Mouse (Mus musculus) thymus, adult 2 months (tissue): ENCODE results near the gene Dennd5a. TPM values are rescaled to one million over a fixed set of nuclear protein-coding genes. Genes with fewer than 3 reads are reported as not detected.

Experiments
- DNase-seq: peaks from one replicate; pipeline ENCODE4 v3.0.0; 2021
- H3K27ac ChIP-seq: fragments of 200-500 bp; 2 replicates; pipeline ENCODE4 v1.5.1; 2012; ENCODE audit warnings: low read length, control low read depth; ENCODE audit not compliant: control insufficient read depth, insufficient read depth
- H3K27me3 ChIP-seq: fragments of 200-500 bp; 2 replicates; pipeline ENCODE4 v1.6.1; 2012; ENCODE audit warnings: mild to moderate bottlenecking, low read length, moderate library complexity, mixed read lengths; ENCODE audit not compliant: control insufficient read depth, insufficient read depth
- H3K36me3 ChIP-seq: fragments of 200-500 bp; 2 replicates; pipeline ENCODE4 v1.6.1; 2012; ENCODE audit warnings: mild to moderate bottlenecking, low read length, moderate library complexity; ENCODE audit not compliant: control insufficient read depth, insufficient read depth
- H3K4me1 ChIP-seq: fragments of 200-500 bp; replicated peaks from 2 replicates; pipeline ENCODE4 v1.6.1; 2012; ENCODE audit warnings: low read length; ENCODE audit not compliant: control insufficient read depth, insufficient read depth
- H3K4me3 ChIP-seq: fragments of 200-500 bp; 2 replicates; pipeline ENCODE4 v1.5.1; 2012; ENCODE audit warnings: mild to moderate bottlenecking, low read length, control low read depth, moderate library complexity; ENCODE audit not compliant: control insufficient read depth, insufficient read depth
- CTCF ChIP-seq: fragments of 200-500 bp; IDR thresholded peaks from 2 replicates; pipeline ENCODE4 v1.5.1; 2012; ENCODE audit warnings: mild to moderate bottlenecking, control low read depth, low read length, moderate library complexity, borderline replicate concordance; ENCODE audit not compliant: control insufficient read depth, poor library complexity, insufficient read depth; ENCODE audit errors: extremely low read depth
- POLR2A ChIP-seq: fragments of 200-500 bp; IDR thresholded peaks from 2 replicates; pipeline ENCODE4 v1.6.1; 2012; ENCODE audit warnings: mild to moderate bottlenecking, low read length, control low read depth, moderate library complexity; ENCODE audit not compliant: control insufficient read depth, poor library complexity, insufficient read depth; ENCODE audit errors: extremely low read depth
- WGBS: fragments of 180-500 bp; shearing (Covaris S2); methylation state at CpG from one replicate; pipeline ENCODE4 v1.1.7; 2018; 5-methylcytosine and 5-hydroxymethylcytosine counted together
- polyA plus RNA-seq: library from polyadenylated mRNA; depleted of rRNA; stranded (reverse); fragments of >200 nt; gene quantifications from 2 replicates; pipeline ENCODE4 v1.2.3, GENCODE M21; 2012; rRNA removed

The Dennd5a gene
- 35.0 and 44.0 TPM in 2 replicates for polyA plus RNA-seq

- Histone ChIP-seq H3K4me3 (peak within 1 kb of the TSS; percentile 75), H3K27me3 (peaks cover 8% of the 10 kb centered on the region; the same call in 1 of the 2 replicates)
- TF ChIP-seq POLR2A (no peak), CTCF (no peak)
Measured at GRCm38 (mm10) chr7:109959716-109960612, at the start of gene Dennd5a. Gene Dennd5a, minus strand, starts transcription at chr7:109960470.

GRCm38 (mm10) chr7:110009084-110009483 is 48.8 kb upstream of the Dennd5a start:
- H3K27me3 ChIP-seq, result no peaks in the 10 kb centered on the region
- TF ChIP-seq POLR2A, result no peak
- no peak for TF ChIP-seq CTCF
- H3K4me3 ChIP-seq, result no peak overlapping the region
- WGBS, result 94% methylated on average over 6 of the region's 6 CpGs
- H3K27ac ChIP-seq, result no peak overlapping the region
- no peaks in the 10 kb centered on the region for H3K4me1 ChIP-seq
- no peaks in the 10 kb centered on the region for H3K36me3 ChIP-seq
- no peak for DNase-seq

More at GRCm38 (mm10) chr7:109959716-109960612, at the start of gene Dennd5a:
- Histone ChIP-seq H3K27ac (peak within 1 kb of the TSS; percentile 12; the same call in 1 of the 2 replicates), H3K36me3 (no peaks in the 10 kb centered on the region), H3K4me1 (peaks cover 9% of the 10 kb centered on the region; the same call in 1 of the 2 replicates)
- WGBS, result under 1% methylated on average over 87 of the region's 107 CpGs
- peak; percentile 40 for DNase-seq

- WGBS, result 90% methylated on average over 1 of the region's 1 CpGs
- H3K4me3 ChIP-seq, result no peak overlapping the region
- no peak for DNase-seq
- TF ChIP-seq POLR2A (no peak), CTCF (no peak)
- no peaks in the 10 kb centered on the region for H3K36me3 ChIP-seq
- H3K4me1 ChIP-seq, result no peaks in the 10 kb centered on the region
- H3K27me3 ChIP-seq, result no peaks in the 10 kb centered on the region
- H3K27ac ChIP-seq, result no peak overlapping the region
Measured at GRCm38 (mm10) chr7:110008513-110008912, 48.2 kb upstream of the Dennd5a start.

- H3K27me3 ChIP-seq, result no peaks in the 10 kb centered on the region
- no peaks in the 10 kb centered on the region for H3K36me3 ChIP-seq
- 84% methylated on average over 5 of the region's 5 CpGs for WGBS
- TF ChIP-seq CTCF (no peak), POLR2A (no peak)
- no peak for DNase-seq
- H3K27ac ChIP-seq, result no peak overlapping the region
- H3K4me1 ChIP-seq, result no peaks in the 10 kb centered on the region
- H3K4me3 ChIP-seq, result no peak overlapping the region
Measured at GRCm38 (mm10) chr7:110006471-110007195, 46.4 kb upstream of the Dennd5a start.

- TF ChIP-seq POLR2A (no peak), CTCF (no peak)
- Histone ChIP-seq H3K27me3 (no peaks in the 10 kb centered on the region), H3K36me3 (no peaks in the 10 kb centered on the region), H3K27ac (no peak overlapping the region), H3K4me3 (no peak overlapping the region), H3K4me1 (no peaks in the 10 kb centered on the region)
- no peak for DNase-seq
Measured at GRCm38 (mm10) chr7:110005976-110006375, 45.7 kb upstream of the Dennd5a start.

- H3K27me3 ChIP-seq, result no peaks in the 10 kb centered on the region
- no peaks in the 10 kb centered on the region for H3K36me3 ChIP-seq
- TF ChIP-seq CTCF, result no peak
- no peak for TF ChIP-seq POLR2A
- no peaks in the 10 kb centered on the region for H3K4me1 ChIP-seq
- 79% methylated on average over 20 of the region's 20 CpGs for WGBS
- no peak for DNase-seq
- H3K4me3 ChIP-seq, result no peak overlapping the region
- H3K27ac ChIP-seq, result no peak overlapping the region
Measured at GRCm38 (mm10) chr7:110002968-110003367, 42.7 kb upstream of the Dennd5a start.
